Mouse (Mus musculus) heart, embryonic 15.5 days (tissue): ENCODE data around the gene Tbx6. TPM values are rescaled to one million over a fixed set of nuclear protein-coding genes. Genes with fewer than 3 reads are reported as not detected.

ENCODE experiments used
- ATAC-seq: fragments of 200-750 bp; cut with Nextera tagmentation; replicated peaks from 2 replicates; pipeline ENCODE4 v1.8.0; 2017; ENCODE audit warnings: low read depth, moderate TSS enrichment; ENCODE audit not compliant: insufficient number of reproducible peaks, insufficient read depth, low FRiP score
- H3K27ac ChIP-seq: fragments of 300-500 bp; sonication (generic); 2 replicates; pipeline ENCODE4 v1.5.1; 2015; ENCODE audit warnings: mild to moderate bottlenecking, inconsistent platforms
- H3K27me3 ChIP-seq: fragments of 300-500 bp; sonication (generic); 2 replicates; pipeline ENCODE4 v1.6.1; 2015; ENCODE audit warnings: inconsistent platforms
- H3K36me3 ChIP-seq: fragments of 300-500 bp; sonication (generic); 2 replicates; pipeline ENCODE4 v1.6.1; 2015; ENCODE audit warnings: mild to moderate bottlenecking, inconsistent platforms
- H3K4me1 ChIP-seq: fragments of 300-500 bp; sonication (generic); replicated peaks from 2 replicates; pipeline ENCODE4 v1.6.1; 2015; ENCODE audit warnings: inconsistent platforms
- H3K4me2 ChIP-seq: fragments of 300-500 bp; sonication (generic); 2 replicates; pipeline ENCODE4 v1.6.1; 2015; ENCODE audit warnings: inconsistent platforms, mild to moderate bottlenecking, moderate library complexity
- H3K4me3 ChIP-seq: fragments of 300-500 bp; sonication (generic); 2 replicates; pipeline ENCODE4 v1.5.1; 2015; ENCODE audit warnings: mild to moderate bottlenecking, inconsistent platforms
- H3K9ac ChIP-seq: fragments of 300-500 bp; sonication (generic); 2 replicates; pipeline ENCODE4 v1.6.1; 2015; ENCODE audit warnings: mild to moderate bottlenecking, inconsistent platforms
- H3K9me3 ChIP-seq: fragments of 300-500 bp; sonication (generic); replicated peaks from 2 replicates; pipeline ENCODE4 v1.6.1; 2016; ENCODE audit warnings: inconsistent platforms
- WGBS: fragments of 180-500 bp; shearing (Covaris S2); methylation state at CpG from one replicate; pipeline ENCODE4 v1.1.7; 2015; ENCODE audit warnings: mixed read lengths; 5-methylcytosine and 5-hydroxymethylcytosine counted together
- polyA plus RNA-seq: library from polyadenylated mRNA; unstranded; fragments of >200 nt; fragmentation: Nextera tagmentation; extraction: Ambion mirVana; gene quantifications from 2 replicates; pipeline ENCODE4 v1.2.1, GENCODE M21; 2015

The Tbx6 gene
- polyA plus RNA-seq, 1 experiment from 2014 or later = 0.34 TPM

- Histone ChIP-seq H3K9ac (no peak overlapping the region), H3K4me2 (no peak overlapping the region), H3K9me3 (no peaks in the 10 kb centered on the region), H3K36me3 (no peaks in the 10 kb centered on the region), H3K4me3 (no peak overlapping the region), H3K27me3 (peaks cover 41% of the 10 kb centered on the region), H3K27ac (no peak overlapping the region), H3K4me1 (peaks cover 10% of the 10 kb centered on the region)
- ATAC-seq = 0 out of 2 replicates have a peak, but pooled peaks have one; percentile 41
- WGBS = 22% methylated on average over 7 of the region's 7 CpGs
Observed at GRCm38 (mm10) chr7:126821835-126822511, 40.7 kb downstream of the Tbx6 start.

- peak overlapping the region; percentile 57 for H3K4me2 ChIP-seq
- H3K36me3 ChIP-seq = no peaks in the 10 kb centered on the region
- no peaks in the 10 kb centered on the region for H3K9me3 ChIP-seq
- H3K9ac ChIP-seq = no peak overlapping the region
- WGBS = 15% methylated on average over 9 of the region's 9 CpGs
- ATAC-seq = no peak
- peaks cover 47% of the 10 kb centered on the region for H3K27me3 ChIP-seq
- H3K27ac ChIP-seq = no peak overlapping the region
- no peak overlapping the region for H3K4me3 ChIP-seq
- peaks cover 10% of the 10 kb centered on the region for H3K4me1 ChIP-seq
Observed at GRCm38 (mm10) chr7:126822741-126823140, 41.5 kb downstream of the Tbx6 start.

- H3K9me3 ChIP-seq = no peaks in the 10 kb centered on the region
- H3K27ac ChIP-seq = no peak overlapping the region
- H3K27me3 ChIP-seq = peaks cover 48% of the 10 kb centered on the region
- peak overlapping the region; percentile 57 for H3K4me2 ChIP-seq
- 0 out of 2 replicates have a peak, but pooled peaks have one; percentile 19 for ATAC-seq
- H3K4me1 ChIP-seq = peaks cover 10% of the 10 kb centered on the region
- H3K4me3 ChIP-seq = peak overlapping the region; percentile 29
- no peaks in the 10 kb centered on the region for H3K36me3 ChIP-seq
- no peak overlapping the region for H3K9ac ChIP-seq
- WGBS = 0% methylated on average over 18 of the region's 19 CpGs
Observed at GRCm38 (mm10) chr7:126823202-126823711, 42.0 kb downstream of the Tbx6 start.

GRCm38 (mm10) chr7:126823940-126824339, 42.7 kb downstream of the Tbx6 start:
- peaks cover 10% of the 10 kb centered on the region for H3K4me1 ChIP-seq

GRCm38 (mm10) chr7:126825403-126825802, 44.1 kb downstream of the Tbx6 start:
- H3K9me3 ChIP-seq = no peaks in the 10 kb centered on the region
- H3K9ac ChIP-seq = no peak overlapping the region
- ATAC-seq = no peak
- no peaks in the 10 kb centered on the region for H3K36me3 ChIP-seq
- 22% methylated on average over 8 of the region's 8 CpGs for WGBS
- H3K4me3 ChIP-seq = no peak overlapping the region
- no peak overlapping the region for H3K4me2 ChIP-seq
- H3K27me3 ChIP-seq = peaks cover 54% of the 10 kb centered on the region
- peaks cover 10% of the 10 kb centered on the region for H3K4me1 ChIP-seq
- no peak overlapping the region for H3K27ac ChIP-seq

More at GRCm38 (mm10) chr7:126823940-126824339, 42.7 kb downstream of the Tbx6 start:
- H3K4me2 ChIP-seq = no peak overlapping the region
- no peak overlapping the region for H3K9ac ChIP-seq
- no peaks in the 10 kb centered on the region for H3K9me3 ChIP-seq
- H3K36me3 ChIP-seq = no peaks in the 10 kb centered on the region
- H3K27ac ChIP-seq = no peak overlapping the region
- peaks cover 48% of the 10 kb centered on the region for H3K27me3 ChIP-seq
- H3K4me3 ChIP-seq = no peak overlapping the region
- WGBS = 13% methylated on average over 10 of the region's 10 CpGs
- ATAC-seq = no peak

GRCm38 (mm10) chr7:126825952-126826351, 44.7 kb downstream of the Tbx6 start:
- Histone ChIP-seq H3K4me2 (no peak overlapping the region), H3K9me3 (no peaks in the 10 kb centered on the region), H3K4me1 (peaks cover 10% of the 10 kb centered on the region), H3K9ac (no peak overlapping the region), H3K36me3 (no peaks in the 10 kb centered on the region), H3K27ac (no peak overlapping the region), H3K4me3 (no peak overlapping the region), H3K27me3 (peaks cover 59% of the 10 kb centered on the region)
- WGBS = 52% methylated on average over 5 of the region's 5 CpGs
- no peak for ATAC-seq

GRCm38 (mm10) chr7:126831539-126831938, 50.3 kb downstream of the Tbx6 start, which contains the start of gene 4930451I11Rik:
Gene 4930451I11Rik, minus strand, starts transcription at chr7:126831639.
- peak within 1 kb of the TSS; percentile 40 for H3K4me3 ChIP-seq
- no peaks in the 10 kb centered on the region for H3K9me3 ChIP-seq
- peaks cover 5% of the 10 kb centered on the region for H3K4me1 ChIP-seq
- no peak for ATAC-seq
- H3K27me3 ChIP-seq = peaks cover 26% of the 10 kb centered on the region
- 0 out of 2 replicates have a peak within 1 kb of the TSS, but pooled peaks have one; percentile 19 for H3K9ac ChIP-seq
- no peaks in the 10 kb centered on the region for H3K36me3 ChIP-seq
- H3K27ac ChIP-seq = no peak within 1 kb of the TSS
- 60% methylated on average over 5 of the region's 5 CpGs for WGBS
- H3K4me2 ChIP-seq = peak within 1 kb of the TSS; percentile 60

GRCm38 (mm10) chr7:126832036-126832598, 50.8 kb downstream of the Tbx6 start:
- Histone ChIP-seq H3K9ac (0 out of 2 replicates have a peak overlapping the region, but pooled peaks have one; percentile 19), H3K4me1 (peaks cover 5% of the 10 kb centered on the region), H3K4me3 (peak overlapping the region; percentile 40), H3K4me2 (peak overlapping the region; percentile 60), H3K27me3 (peaks cover 26% of the 10 kb centered on the region), H3K36me3 (no peaks in the 10 kb centered on the region), H3K27ac (no peak overlapping the region), H3K9me3 (no peaks in the 10 kb centered on the region)
- under 1% methylated on average over 21 of the region's 21 CpGs for WGBS
- ATAC-seq = peak; percentile 77

GRCm38 (mm10) chr7:126833294-126833693, 52.0 kb downstream of the Tbx6 start:
- H3K9me3 ChIP-seq = no peaks in the 10 kb centered on the region
- WGBS = 83% methylated on average over 1 of the region's 1 CpGs
- no peak overlapping the region for H3K4me2 ChIP-seq
- peaks cover 19% of the 10 kb centered on the region for H3K27me3 ChIP-seq
- ATAC-seq = no peak
- H3K4me3 ChIP-seq = no peak overlapping the region
- peaks cover 5% of the 10 kb centered on the region for H3K4me1 ChIP-seq
- no peak overlapping the region for H3K27ac ChIP-seq
- H3K36me3 ChIP-seq = no peaks in the 10 kb centered on the region
- no peak overlapping the region for H3K9ac ChIP-seq
